8 mouse cellular contexts compared by ENCODE assay signal in the genomic region with DNA sequence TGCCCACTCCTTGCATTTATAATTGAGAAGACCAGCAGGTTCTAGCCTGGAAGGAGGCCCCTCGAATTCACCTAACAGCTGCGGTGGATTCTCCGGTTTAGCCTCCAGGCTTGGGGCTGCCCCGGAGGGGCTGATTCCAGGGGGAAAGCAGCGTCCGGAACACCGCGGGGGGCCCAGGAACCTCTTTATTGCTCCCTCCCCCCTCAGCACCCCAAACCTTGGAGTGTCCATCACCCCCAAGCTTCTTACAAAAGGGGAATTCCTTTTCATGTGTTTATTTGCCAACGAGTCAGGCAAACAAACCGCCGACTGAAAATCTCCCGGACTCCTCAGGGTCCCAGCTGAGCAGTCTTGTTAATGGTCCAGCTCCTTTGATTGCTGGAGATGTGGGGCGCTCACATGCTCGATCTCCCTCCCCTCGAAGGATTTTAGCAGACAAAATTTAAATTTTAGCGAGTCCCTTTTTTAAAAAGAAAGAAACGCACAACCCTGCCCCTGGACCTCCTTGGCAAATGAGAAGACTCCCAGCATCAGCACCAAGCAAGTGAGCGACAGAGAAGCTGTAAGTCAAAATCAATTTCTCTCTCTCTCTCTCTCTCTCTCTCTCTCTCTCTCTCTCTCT.
DNase-seq lines count a peak whose midpoint lies in the region; ATAC-seq and TF ChIP-seq lines count a peak whose summit lies in the region.
"Had no signal": no experiment of that assay in that cellular context is flagged by ENCODE, and none has a peak within 500 bp of the region (broad histone marks: within the 10 kb centered on the region; RNA-seq: fewer than 3 reads in every experiment).

No protein-coding gene starts in this region.

- H3K4me1 ChIP-seq in forebrain, embryonic 11.5 days (replicated peaks; ENCODE audit: control insufficient read depth, insufficient read depth, low read length), result peaks cover 3% of the 10 kb centered on the region; the same call in 1 of the 2 replicates
- peaks cover 12% of the 10 kb centered on the region for H3K4me1 ChIP-seq in limb, embryonic 12.5 days (replicated peaks)
- H3K4me1 ChIP-seq in stomach, embryonic 14.5 days (ENCODE audit: control insufficient read depth, insufficient read depth, low read length), result no peaks in the 10 kb centered on the region
- H3K4me1 ChIP-seq in liver, embryonic 12.5 days, result no peaks in the 10 kb centered on the region

- peak overlapping the region; percentile 85 for H3K27ac ChIP-seq in layer of hippocampus, adult 2 months
- H3K27ac ChIP-seq in forebrain, embryonic 11.5 days (ENCODE audit: low read depth, low read length), result no peak overlapping the region
- H3K27ac ChIP-seq in limb, embryonic 12.5 days, result no peak overlapping the region
- no peak overlapping the region for H3K27ac ChIP-seq in stomach, embryonic 14.5 days (ENCODE audit: low read length)
- no peak overlapping the region for H3K27ac ChIP-seq in liver, embryonic 12.5 days

- under 1% methylated on average over 18 of the region's 18 CpGs for WGBS in forebrain, embryonic 11.5 days
- WGBS in limb, embryonic 12.5 days, result under 1% methylated on average over 18 of the region's 18 CpGs
- WGBS in stomach, embryonic 14.5 days, result 1% methylated on average over 18 of the region's 18 CpGs
- WGBS in liver, embryonic 12.5 days (ENCODE audit: insufficient replicate concordance), result 4% methylated on average over 18 of the region's 18 CpGs

- no peaks in the 10 kb centered on the region for H3K36me3 ChIP-seq in forebrain, embryonic 11.5 days (ENCODE audit: control insufficient read depth, insufficient read depth, low read length)
- H3K36me3 ChIP-seq in limb, embryonic 12.5 days, result no peaks in the 10 kb centered on the region
- no peaks in the 10 kb centered on the region for H3K36me3 ChIP-seq in stomach, embryonic 14.5 days (ENCODE audit: control insufficient read depth, insufficient read depth, low read length)
- no peaks in the 10 kb centered on the region for H3K36me3 ChIP-seq in liver, embryonic 12.5 days

- ATAC-seq in forebrain, embryonic 11.5 days (replicated peaks; ENCODE audit: low FRiP score), result peak; percentile 33; the same call in 1 of the 2 replicates
- ATAC-seq in limb, embryonic 12.5 days (ENCODE audit: insufficient number of reproducible peaks, insufficient read depth, low FRiP score, low TSS enrichment, low read depth), result no peak
- ATAC-seq in stomach, embryonic 14.5 days (ENCODE audit: insufficient number of reproducible peaks, insufficient read depth, low FRiP score, low read depth), result no peak
- no peak for ATAC-seq in liver, embryonic 12.5 days

- TF ChIP-seq CTCF in layer of hippocampus, adult 2 months (conservative IDR thresholded peaks at IDR 0.05), result no peak

- H3K4me2 ChIP-seq in forebrain, embryonic 11.5 days (ENCODE audit: low read depth, low read length, severe bottlenecking), result peak overlapping the region; percentile 62
- peak overlapping the region; percentile 65 for H3K4me2 ChIP-seq in limb, embryonic 12.5 days
- peak overlapping the region; percentile 28; the same call in 1 of the 2 replicates for H3K4me2 ChIP-seq in stomach, embryonic 14.5 days (replicated peaks; ENCODE audit: low read depth, low read length)
- no peak overlapping the region for H3K4me2 ChIP-seq in liver, embryonic 12.5 days

- no peaks in the 10 kb centered on the region for H3K9me3 ChIP-seq in forebrain, embryonic 11.5 days (ENCODE audit: control insufficient read depth, low read length)
- no peaks in the 10 kb centered on the region for H3K9me3 ChIP-seq in limb, embryonic 12.5 days
- H3K9me3 ChIP-seq in stomach, embryonic 14.5 days (ENCODE audit: control insufficient read depth, low read depth, low read length), result no peaks in the 10 kb centered on the region
- H3K9me3 ChIP-seq in liver, embryonic 12.5 days (replicated peaks), result no peaks in the 10 kb centered on the region

- no peak for DNase-seq in layer of hippocampus, adult 2 months (ENCODE audit: low spot score in 2 of 2)
- DNase-seq in layer of hippocampus, adult 9-10 months (ENCODE audit: low spot score), result no peak
- peak; percentile 58 for DNase-seq in forebrain, embryonic 11.5 days (ENCODE audit: low spot score)
- no peak for DNase-seq in left cerebral cortex, adult 9 months (ENCODE audit: low spot score in 2 of 2)
- DNase-seq: gastrocnemius, postnatal 36 days had no signal

- peak overlapping the region; percentile 23; the same call in 1 of the 2 replicates for H3K9ac ChIP-seq in forebrain, embryonic 11.5 days (ENCODE audit: low read length)
- H3K9ac ChIP-seq in limb, embryonic 12.5 days (replicated peaks), result no peak overlapping the region; the same call in 1 of the 2 replicates
- no peak overlapping the region for H3K9ac ChIP-seq in stomach, embryonic 14.5 days (replicated peaks; ENCODE audit: low read depth, low read length)
- no peak overlapping the region for H3K9ac ChIP-seq in liver, embryonic 12.5 days

- peak overlapping the region; percentile 52 for H3K4me3 ChIP-seq in layer of hippocampus, adult 2 months
- H3K4me3 ChIP-seq in forebrain, embryonic 11.5 days (ENCODE audit: low read depth, low read length), result peak overlapping the region; percentile 29
- H3K4me3 ChIP-seq in limb, embryonic 12.5 days (replicated peaks), result peak overlapping the region; percentile 37
- peak overlapping the region; percentile 17; the same call in 1 of the 2 replicates for H3K4me3 ChIP-seq in stomach, embryonic 14.5 days (ENCODE audit: low read depth, low read length)
- no peak overlapping the region for H3K4me3 ChIP-seq in liver, embryonic 12.5 days

- H3K27me3 ChIP-seq in forebrain, embryonic 11.5 days (ENCODE audit: control insufficient read depth, insufficient read depth, low read length), result peaks cover 30% of the 10 kb centered on the region
- peaks cover 59% of the 10 kb centered on the region for H3K27me3 ChIP-seq in limb, embryonic 12.5 days
- H3K27me3 ChIP-seq in stomach, embryonic 14.5 days (ENCODE audit: control insufficient read depth, insufficient read depth, low read length), result peaks cover 18% of the 10 kb centered on the region; the same call in 1 of the 2 replicates
- H3K27me3 ChIP-seq in liver, embryonic 12.5 days (replicated peaks), result peaks cover 51% of the 10 kb centered on the region
